Mouse (Mus musculus) neural tube, embryonic 14.5 days (tissue): ENCODE measurements around the gene Cnot8. TPM values are rescaled to one million over a fixed set of nuclear protein-coding genes. Genes with fewer than 3 reads are reported as not detected.
A peak's percentile ranks its signal among the peaks of the same experiment; 100 is the strongest.

Source experiments
- ATAC-seq: fragments of 200-750 bp; cut with Nextera tagmentation; 2 replicates; pipeline ENCODE4 v1.8.0; 2017; ENCODE audit warnings: low read depth, mild to moderate bottlenecking, moderate TSS enrichment, moderate library complexity
- H3K27ac ChIP-seq: fragments of 300-500 bp; sonication (generic); 2 replicates; pipeline ENCODE4 v1.5.1; 2014; ENCODE audit warnings: low read depth, mild to moderate bottlenecking, control low read depth, low read length, moderate library complexity, mixed read lengths
- H3K27me3 ChIP-seq: fragments of 300-500 bp; sonication (generic); 2 replicates; pipeline ENCODE4 v1.6.1; 2014; ENCODE audit warnings: low read length; ENCODE audit not compliant: control insufficient read depth, insufficient read depth
- H3K36me3 ChIP-seq: fragments of 300-500 bp; sonication (generic); 2 replicates; pipeline ENCODE4 v1.6.1; 2014; ENCODE audit warnings: low read length, mixed read lengths; ENCODE audit not compliant: control insufficient read depth, insufficient read depth
- H3K4me1 ChIP-seq: fragments of 300-500 bp; sonication (generic); 2 replicates; pipeline ENCODE4 v1.6.1; 2014; ENCODE audit warnings: low read length; ENCODE audit not compliant: control insufficient read depth, insufficient read depth
- H3K4me2 ChIP-seq: fragments of 300-500 bp; sonication (generic); 2 replicates; pipeline ENCODE4 v1.6.1; 2014; ENCODE audit warnings: mild to moderate bottlenecking, low read depth, low read length, control low read depth
- H3K4me3 ChIP-seq: fragments of 300-500 bp; sonication (generic); 2 replicates; pipeline ENCODE4 v1.5.1; 2014; ENCODE audit warnings: low read depth, low read length, control low read depth, mixed read lengths
- H3K9ac ChIP-seq: fragments of 300-500 bp; sonication (generic); replicated peaks from 2 replicates; pipeline ENCODE4 v1.6.1; 2014; ENCODE audit warnings: low read depth, mild to moderate bottlenecking, control low read depth, low read length, mixed read lengths
- H3K9me3 ChIP-seq: fragments of 300-500 bp; sonication (generic); 2 replicates; pipeline ENCODE4 v1.6.1; 2016; ENCODE audit warnings: low read length; ENCODE audit not compliant: control insufficient read depth
- WGBS: fragments of 180-500 bp; shearing (Covaris S2); extraction: QIAGEN DNeasy Blood & Tissue Kit; methylation state at CpG from one replicate; pipeline ENCODE4 v1.1.7; 2014; 5-methylcytosine and 5-hydroxymethylcytosine counted together
- polyA plus RNA-seq: library from polyadenylated mRNA; unstranded; fragments of >200 nt; fragmentation: Nextera tagmentation; extraction: Ambion mirVana; gene quantifications from 2 replicates; pipeline ENCODE4 v1.2.1, GENCODE M21; 2014

The Cnot8 gene
- polyA plus RNA-seq, 1 experiment from 2014 or later = 107 TPM

DNA sequence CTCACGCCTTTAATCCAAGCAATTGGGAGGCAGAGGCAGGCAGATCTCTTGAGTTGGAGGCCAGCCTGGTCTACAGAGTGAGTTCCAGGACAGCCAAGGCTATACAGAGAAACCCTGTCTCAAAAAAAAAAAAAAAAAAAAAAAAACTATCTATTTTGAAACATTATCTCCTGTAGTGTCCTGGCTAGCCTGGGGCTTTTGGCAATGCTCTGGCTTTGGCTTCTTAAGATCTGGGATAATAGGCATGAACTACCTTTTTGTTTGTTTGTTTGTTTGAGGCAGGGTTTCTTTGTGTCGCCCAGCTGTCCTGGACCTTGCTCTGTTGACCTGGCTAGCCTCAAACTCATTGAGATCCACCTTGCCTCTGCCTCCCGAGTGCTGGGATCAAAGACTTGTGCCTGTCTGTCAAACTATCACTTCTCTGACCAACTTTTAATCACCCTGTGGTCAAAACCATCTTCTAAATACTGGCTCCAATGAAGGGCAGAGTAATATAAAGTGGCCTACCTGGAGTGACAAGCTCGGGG lies 2.7 kb upstream of the Cnot8 start:
- Histone ChIP-seq H3K4me3 (no peak overlapping the region), H3K36me3 (no peaks in the 10 kb centered on the region), H3K4me2 (no peak overlapping the region), H3K27me3 (no peaks in the 10 kb centered on the region; the same call in 1 of the 2 replicates), H3K9me3 (no peaks in the 10 kb centered on the region), H3K4me1 (peaks cover 16% of the 10 kb centered on the region), H3K27ac (no peak overlapping the region), H3K9ac (no peak overlapping the region)
- ATAC-seq = no peak
- WGBS = 88% methylated on average over 4 of the region's 4 CpGs

- Histone ChIP-seq H3K4me3 (no peak overlapping the region), H3K27me3 (no peaks in the 10 kb centered on the region; the same call in 1 of the 2 replicates), H3K36me3 (no peaks in the 10 kb centered on the region), H3K9me3 (no peaks in the 10 kb centered on the region), H3K9ac (no peak overlapping the region), H3K4me1 (peaks cover 16% of the 10 kb centered on the region), H3K27ac (no peak overlapping the region), H3K4me2 (no peak overlapping the region)
- WGBS = 80% methylated on average over 3 of the region's 3 CpGs
- no peak for ATAC-seq
These were observed 1.8 kb upstream of the Cnot8 start for GRCm38 (mm10) chr11:58102146-58102545.

DNA sequence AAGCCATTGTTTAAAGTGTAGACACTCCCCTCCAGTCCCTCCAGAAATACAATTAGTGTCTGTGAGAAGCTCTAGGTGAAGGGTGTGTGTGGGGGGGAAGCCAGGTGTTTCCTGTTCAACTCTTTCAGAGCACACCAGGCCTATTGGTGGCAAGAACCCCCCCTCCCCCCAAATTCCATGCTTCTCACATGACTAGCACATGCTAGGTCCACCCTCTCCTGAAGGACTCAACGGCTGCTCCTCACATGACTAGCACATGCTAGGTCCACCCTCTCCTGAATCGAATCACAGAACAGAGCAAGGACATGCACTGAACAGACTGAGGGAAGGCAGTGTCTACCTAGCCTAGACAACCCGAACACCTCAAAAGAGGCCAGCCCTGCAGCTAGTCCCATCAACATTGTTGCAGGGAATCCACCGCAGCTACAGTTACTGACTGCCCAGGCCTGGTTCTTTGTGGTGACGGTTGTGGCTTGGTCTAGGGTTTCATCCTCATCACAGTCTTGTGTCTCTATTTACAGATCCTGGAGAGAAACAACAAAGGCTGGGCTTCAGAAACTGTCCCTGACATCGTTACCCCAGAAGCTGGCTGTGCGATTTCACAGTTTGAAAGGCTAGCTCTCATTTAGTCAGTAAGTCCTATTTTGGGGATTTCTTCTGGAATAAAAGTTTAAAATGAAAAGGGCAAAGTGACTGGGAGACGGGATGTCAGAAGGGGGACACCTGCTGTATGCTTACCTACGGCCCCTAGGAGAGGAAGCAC lies 1.2 kb upstream of the Cnot8 start:
- 88% methylated on average over 9 of the region's 9 CpGs for WGBS
- Histone ChIP-seq H3K27ac (no peak overlapping the region), H3K9me3 (no peaks in the 10 kb centered on the region), H3K4me1 (peaks cover 16% of the 10 kb centered on the region), H3K36me3 (no peaks in the 10 kb centered on the region), H3K9ac (no peak overlapping the region), H3K4me2 (peak overlapping the region; percentile 76; the same call in 1 of the 2 replicates), H3K4me3 (0 out of 2 replicates have a peak overlapping the region, but pooled peaks have one; percentile 90), H3K27me3 (no peaks in the 10 kb centered on the region; the same call in 1 of the 2 replicates)
- ATAC-seq = no peak

DNA sequence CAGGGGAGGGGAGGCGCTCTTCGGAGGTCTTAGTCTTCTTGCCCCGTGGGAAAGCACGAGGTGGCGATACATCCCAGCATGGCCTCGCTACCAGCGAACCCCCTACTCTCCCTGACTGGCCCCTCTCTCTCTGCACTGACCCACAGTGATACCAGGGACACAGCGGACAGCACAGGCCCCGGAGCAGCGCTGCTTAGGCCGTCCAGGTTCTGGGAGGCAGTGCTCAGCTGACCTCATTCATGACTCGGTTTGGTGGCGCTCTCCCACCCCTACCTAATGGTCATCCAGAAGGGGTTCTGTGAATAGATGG lies 654 bp upstream of the Cnot8 start:
- H3K36me3 ChIP-seq = no peaks in the 10 kb centered on the region
- peak overlapping the region; percentile 88 for H3K9ac ChIP-seq
- H3K27me3 ChIP-seq = no peaks in the 10 kb centered on the region; the same call in 1 of the 2 replicates
- H3K4me3 ChIP-seq = peak overlapping the region; percentile 90
- no peaks in the 10 kb centered on the region for H3K9me3 ChIP-seq
- WGBS = 53% methylated on average over 13 of the region's 13 CpGs
- peak overlapping the region; percentile 76 for H3K4me2 ChIP-seq
- H3K4me1 ChIP-seq = peaks cover 16% of the 10 kb centered on the region
- ATAC-seq = peak; percentile 39
- H3K27ac ChIP-seq = peak overlapping the region; percentile 63

DNA sequence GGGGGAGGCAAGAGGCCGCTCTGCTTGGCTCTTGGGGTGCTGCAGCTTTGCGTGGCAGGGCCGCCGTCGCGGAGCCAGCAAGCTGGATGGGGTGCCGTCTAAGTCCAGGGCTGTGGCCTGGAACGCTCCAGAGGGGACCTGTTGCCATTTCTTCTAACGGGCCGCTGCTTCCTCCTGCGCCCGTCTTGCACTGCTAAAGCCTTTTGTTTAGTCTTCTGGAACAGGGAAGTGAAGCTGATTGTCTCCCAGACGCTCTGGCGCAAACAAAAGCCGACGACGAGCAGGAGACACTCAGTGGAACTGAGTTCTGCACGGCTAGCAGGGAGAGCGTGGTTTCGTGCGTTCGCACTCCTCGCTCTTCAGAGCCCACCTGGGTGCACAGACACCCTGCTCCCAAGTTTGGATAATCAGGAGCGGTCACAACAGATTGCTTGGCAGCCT lies 418 bp downstream of the Cnot8 start:
- H3K36me3 ChIP-seq = no peaks in the 10 kb centered on the region
- 0% methylated on average over 24 of the region's 24 CpGs for WGBS
- H3K4me1 ChIP-seq = peaks cover 16% of the 10 kb centered on the region
- no peaks in the 10 kb centered on the region for H3K9me3 ChIP-seq
- peak overlapping the region; percentile 82 for H3K27ac ChIP-seq
- peak; percentile 29 for ATAC-seq
- no peaks in the 10 kb centered on the region for H3K27me3 ChIP-seq
- peak overlapping the region; percentile 90 for H3K4me3 ChIP-seq
- peak overlapping the region; percentile 76 for H3K4me2 ChIP-seq
- H3K9ac ChIP-seq = peak overlapping the region; percentile 88

DNA sequence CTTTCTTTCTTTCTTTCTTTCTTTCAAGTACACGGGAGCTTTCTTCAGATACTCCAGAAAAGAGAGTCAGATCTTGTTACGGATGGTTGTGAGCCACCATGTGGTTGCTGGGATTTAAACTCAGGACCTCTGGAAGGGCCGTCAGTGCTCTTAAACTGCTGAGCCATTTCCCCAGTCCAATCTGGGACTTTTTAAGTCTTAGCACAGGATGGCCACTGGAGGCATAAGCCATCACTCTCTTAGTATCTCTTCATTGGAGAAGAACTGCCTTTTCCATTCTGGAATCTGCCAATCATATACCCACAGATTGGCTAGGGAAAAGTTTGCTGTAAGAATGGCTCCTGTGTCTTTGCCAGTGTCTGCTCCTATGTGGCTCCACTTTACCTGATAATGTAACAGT lies 3.1 kb downstream of the Cnot8 start:
- Histone ChIP-seq H3K4me3 (no peak overlapping the region), H3K4me2 (no peak overlapping the region), H3K4me1 (peaks cover 16% of the 10 kb centered on the region), H3K27ac (no peak overlapping the region), H3K27me3 (no peaks in the 10 kb centered on the region), H3K36me3 (peaks cover 22% of the 10 kb centered on the region), H3K9me3 (no peaks in the 10 kb centered on the region), H3K9ac (no peak overlapping the region)
- 55% methylated on average over 3 of the region's 3 CpGs for WGBS
- no peak for ATAC-seq

DNA sequence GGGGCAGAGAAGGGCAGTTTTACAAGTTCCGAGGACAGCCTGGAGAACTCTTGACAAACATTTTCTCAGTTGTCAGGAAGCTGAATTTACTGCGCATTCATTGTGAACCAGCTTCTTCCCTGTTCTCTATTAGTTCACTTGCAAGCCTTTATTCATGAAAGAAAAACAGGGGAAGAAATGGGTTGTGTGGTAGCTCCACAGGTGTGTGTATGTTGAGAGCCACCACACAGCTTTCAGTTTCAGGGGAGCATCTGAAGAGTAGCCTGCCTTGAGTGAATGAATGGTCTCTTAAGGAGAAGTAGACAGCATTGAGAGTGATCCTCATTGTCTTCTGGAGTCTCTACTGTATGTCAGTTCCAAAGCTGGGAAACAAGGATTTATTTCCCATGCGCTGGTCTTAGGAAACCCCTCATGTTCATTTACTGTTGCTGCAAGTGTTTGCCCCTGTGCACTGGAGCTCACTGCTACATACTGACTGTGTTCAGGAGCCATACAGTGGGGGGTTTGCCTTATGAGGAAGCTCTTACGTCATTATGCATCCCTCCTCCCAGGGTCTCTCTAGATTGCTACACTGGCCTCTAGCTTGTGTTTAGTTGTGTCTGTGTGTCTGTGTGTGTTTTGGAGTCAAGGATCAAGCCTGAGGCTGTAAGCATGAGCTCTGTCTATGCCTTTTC lies 3.8 kb downstream of the Cnot8 start:
- Histone ChIP-seq H3K36me3 (peaks cover 29% of the 10 kb centered on the region), H3K4me1 (peaks cover 16% of the 10 kb centered on the region), H3K9me3 (no peaks in the 10 kb centered on the region), H3K4me2 (no peak overlapping the region), H3K4me3 (no peak overlapping the region), H3K27ac (no peak overlapping the region), H3K27me3 (no peaks in the 10 kb centered on the region), H3K9ac (no peak overlapping the region)
- 76% methylated on average over 4 of the region's 4 CpGs for WGBS
- ATAC-seq = no peak

DNA sequence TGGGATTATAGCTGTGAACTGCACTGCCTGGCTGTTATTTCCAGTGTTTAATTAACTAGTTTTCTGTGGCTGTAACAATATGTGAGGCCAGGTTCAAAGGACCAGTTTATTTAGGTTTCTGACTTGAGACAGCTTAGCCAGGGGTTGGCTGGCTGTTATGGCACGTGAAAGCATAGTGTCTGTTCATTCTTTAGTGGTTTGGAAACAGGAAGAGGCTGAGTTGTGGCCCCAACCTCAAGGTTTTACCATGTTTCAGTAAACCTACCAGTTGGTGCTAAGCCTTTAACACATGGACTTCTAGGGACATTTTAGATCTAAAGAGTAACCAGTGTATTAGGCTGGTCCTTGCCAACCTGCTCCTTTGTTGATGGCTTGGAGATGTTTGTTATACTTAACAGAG lies 12.6 kb downstream of the Cnot8 start:
- ATAC-seq = no peak
- H3K4me2 ChIP-seq = no peak overlapping the region
- no peak overlapping the region for H3K27ac ChIP-seq
- peaks cover 72% of the 10 kb centered on the region for H3K36me3 ChIP-seq
- no peak overlapping the region for H3K9ac ChIP-seq
- no peak overlapping the region for H3K4me3 ChIP-seq
- H3K4me1 ChIP-seq = no peaks in the 10 kb centered on the region
- 87% methylated on average over 1 of the region's 1 CpGs for WGBS
- H3K27me3 ChIP-seq = no peaks in the 10 kb centered on the region
- H3K9me3 ChIP-seq = no peaks in the 10 kb centered on the region

GRCm38 (mm10) chr11:58117044-58117652 lies 13.2 kb downstream of the Cnot8 start:
- Histone ChIP-seq H3K4me2 (no peak overlapping the region), H3K36me3 (peaks cover 72% of the 10 kb centered on the region), H3K9me3 (no peaks in the 10 kb centered on the region), H3K4me3 (no peak overlapping the region), H3K27me3 (no peaks in the 10 kb centered on the region), H3K27ac (no peak overlapping the region), H3K4me1 (no peaks in the 10 kb centered on the region), H3K9ac (no peak overlapping the region)
- 90% methylated on average over 10 of the region's 10 CpGs for WGBS
- no peak for ATAC-seq
